Mouse (Mus musculus) layer of hippocampus, adult 9-11 months (tissue): ENCODE measurements at regions not wholly inside any gene's neighbourhood (a gene's known extent, or its start where the extent isn't known, plus 50 kb on each side); places are given as distances from the start of the nearest gene placed in this dataset.
"Not testable (repeated sequence)": the region's sequence is repeated elsewhere in the genome, so short reads cannot be mapped to it uniquely, and the experiment has no call there.

Experiments
- DNase-seq: peaks from one replicate; pipeline ENCODE4 v3.0.0; 2022

DNA sequence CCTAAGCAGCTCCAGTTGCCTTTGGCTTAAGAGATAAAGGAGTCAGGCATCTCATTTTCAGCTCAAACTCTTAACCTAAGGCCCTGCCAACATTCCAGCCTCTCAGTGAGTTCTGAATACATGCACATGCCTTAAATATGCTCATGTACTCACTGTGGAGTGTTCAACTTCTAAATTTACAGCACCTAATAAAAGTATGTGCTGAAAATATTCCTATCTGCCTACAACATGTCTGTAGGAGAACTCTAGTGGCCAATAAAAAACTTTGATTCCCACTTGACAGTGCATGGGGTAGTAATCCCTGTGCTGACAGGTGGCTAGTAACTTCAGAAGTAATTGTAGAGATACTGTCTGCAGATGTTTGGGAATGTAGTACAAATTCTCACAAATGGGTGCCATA is 319.3 kb upstream of the Intu start:
- DNase-seq: no peak

GRCm38 (mm10) chr3:40226772-40227171 is 304.3 kb upstream of the Intu start:
- DNase-seq: no peak

DNA sequence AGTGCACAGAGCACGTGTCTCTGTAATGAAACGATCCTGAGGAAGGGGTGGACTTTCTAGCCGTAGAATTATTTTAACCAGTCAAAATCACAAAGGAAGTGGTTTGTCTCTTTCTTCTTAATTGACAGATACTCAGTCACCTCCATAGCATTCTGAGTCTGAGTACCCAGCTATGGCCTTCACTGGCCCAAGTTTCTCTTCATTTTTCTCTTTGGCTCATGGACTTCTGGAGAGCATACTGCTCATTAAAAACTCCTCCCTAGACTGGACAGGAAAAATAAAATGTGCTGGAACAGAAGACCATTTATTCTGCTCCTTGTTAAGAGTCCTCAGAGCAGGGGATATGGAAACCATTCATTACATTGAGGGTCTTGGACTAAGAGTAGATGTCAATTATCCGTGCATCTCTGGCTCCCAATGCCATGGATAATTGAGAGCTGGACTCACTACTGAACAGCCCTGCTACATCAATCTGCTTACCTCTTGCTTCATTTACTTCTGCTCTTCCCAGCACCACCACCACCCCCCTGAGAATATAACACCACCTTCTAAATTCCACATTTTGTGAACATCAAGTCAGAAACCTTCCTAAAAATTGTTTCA is 287.5 kb upstream of the Intu start:
- no peak for DNase-seq

DNA sequence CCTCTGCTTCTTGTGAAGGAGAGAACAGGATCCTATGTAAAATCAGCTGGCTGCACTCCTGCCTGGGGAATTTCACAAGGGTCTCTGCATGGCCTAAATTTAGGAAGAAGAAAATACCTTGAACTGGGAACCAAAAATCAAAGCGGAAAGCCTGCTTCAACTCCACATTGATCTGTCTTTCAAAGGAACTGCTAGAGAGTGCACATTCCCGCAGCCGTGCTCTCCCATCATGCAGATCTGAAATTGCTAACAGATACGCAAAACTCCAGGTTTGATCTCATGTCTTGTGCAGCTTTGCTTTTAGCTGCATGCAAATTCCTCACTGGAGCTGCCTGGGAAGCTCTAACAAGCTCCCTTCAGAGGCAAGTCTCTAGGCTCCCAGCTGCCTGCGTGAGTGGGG is 276.7 kb upstream of the Intu start:
- DNase-seq: no peak

DNA sequence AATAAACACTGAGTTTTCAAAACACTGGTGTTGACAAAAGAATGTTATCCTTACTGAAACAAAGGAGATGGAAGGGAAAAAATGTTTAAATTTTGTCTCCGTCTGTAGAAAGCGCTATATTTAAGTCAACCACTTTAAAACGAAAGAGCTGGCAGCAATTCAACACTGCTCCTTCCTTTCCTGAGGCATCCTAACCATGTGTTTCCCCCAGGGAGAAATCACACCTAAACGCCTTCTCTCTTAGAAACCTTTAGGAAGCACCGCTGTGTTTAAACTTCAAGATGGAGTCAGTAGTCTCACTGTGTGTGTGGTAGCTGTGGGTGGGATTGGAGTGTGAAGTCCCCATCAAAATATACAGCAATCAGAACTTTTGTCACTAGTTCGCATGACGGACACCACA is 268.6 kb upstream of the Intu start:
- peak; percentile 6 for DNase-seq

GRCm38 (mm10) chr3:40267514-40267913 is 263.6 kb upstream of the Intu start:
- no peak for DNase-seq

DNA sequence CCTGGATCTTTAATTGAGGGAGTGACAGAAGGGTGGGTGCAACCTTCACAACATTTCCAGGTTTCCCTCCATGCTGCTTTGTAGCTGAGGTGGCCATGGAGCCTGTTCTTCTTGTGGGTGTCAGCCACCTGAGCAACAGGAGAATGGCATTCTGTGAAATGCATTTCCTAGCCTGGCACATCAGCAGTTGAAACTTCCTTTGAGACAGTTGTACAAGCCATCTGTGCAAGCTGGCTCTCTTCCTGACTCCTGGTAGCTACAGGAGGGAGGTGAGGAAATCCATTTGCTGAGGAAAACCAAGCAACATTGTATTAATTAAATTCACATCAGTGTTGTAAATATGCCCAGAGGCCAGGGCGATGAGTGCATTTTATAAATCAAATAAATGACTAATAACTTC is 248.2 kb upstream of the Intu start:
- peak; percentile 88 for DNase-seq

DNA sequence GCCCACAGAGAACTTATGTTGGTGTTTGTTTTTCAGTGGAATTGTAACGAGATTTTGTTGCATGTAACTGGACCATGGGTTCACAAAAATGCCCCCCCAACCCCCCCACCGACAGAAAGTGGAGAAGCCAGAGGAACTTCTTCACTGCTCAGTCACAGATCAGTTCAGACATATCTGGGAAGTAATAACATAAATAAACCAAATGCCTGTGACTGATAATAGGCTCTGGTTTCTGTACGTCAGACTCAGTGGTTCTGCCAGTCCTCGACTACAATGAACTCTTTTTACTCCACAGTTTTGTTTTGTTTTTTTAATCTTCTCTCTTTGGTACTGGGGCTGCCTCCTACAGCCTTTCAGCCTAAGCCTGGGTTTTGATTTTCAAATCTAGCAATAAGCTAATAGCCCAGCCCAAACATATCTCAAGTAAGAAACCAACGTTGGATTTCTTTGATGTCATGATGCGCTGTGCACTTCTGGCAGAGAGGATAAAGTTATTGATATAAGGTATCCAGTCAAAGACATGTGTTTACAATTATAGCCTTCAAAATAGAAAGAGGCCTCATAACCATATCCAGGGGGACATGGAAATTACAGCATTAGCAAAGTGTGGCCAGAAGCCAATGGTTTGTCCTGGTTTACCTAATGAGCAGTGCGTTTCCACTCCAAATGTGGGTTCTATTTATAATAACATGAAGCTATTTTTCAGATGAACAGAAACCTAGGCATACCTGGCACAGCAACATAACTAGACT is 244.0 kb upstream of the Intu start:
- no peak for DNase-seq

GRCm38 (mm10) chr3:40297120-40297519 is 234.0 kb upstream of the Intu start:
- DNase-seq: no peak

DNA sequence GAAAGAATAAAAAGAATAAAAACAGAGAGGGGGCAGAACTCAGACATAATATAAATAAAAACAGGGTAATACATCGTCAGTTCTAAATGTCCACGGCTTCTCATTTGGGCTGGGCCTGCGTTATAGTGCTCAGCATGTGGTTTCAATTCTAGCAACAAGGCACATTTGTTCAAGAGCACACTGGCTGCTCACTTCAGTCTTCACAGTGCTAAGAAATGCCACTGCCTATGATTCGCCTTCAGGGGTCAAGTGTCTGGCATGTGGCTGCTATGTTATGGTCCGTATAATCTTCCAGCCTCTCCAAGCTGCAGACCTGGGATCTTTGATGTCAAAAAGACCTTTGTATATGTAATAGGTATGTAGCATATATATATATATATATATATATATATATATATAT is 210.8 kb upstream of the Intu start:
- DNase-seq: no peak

DNA sequence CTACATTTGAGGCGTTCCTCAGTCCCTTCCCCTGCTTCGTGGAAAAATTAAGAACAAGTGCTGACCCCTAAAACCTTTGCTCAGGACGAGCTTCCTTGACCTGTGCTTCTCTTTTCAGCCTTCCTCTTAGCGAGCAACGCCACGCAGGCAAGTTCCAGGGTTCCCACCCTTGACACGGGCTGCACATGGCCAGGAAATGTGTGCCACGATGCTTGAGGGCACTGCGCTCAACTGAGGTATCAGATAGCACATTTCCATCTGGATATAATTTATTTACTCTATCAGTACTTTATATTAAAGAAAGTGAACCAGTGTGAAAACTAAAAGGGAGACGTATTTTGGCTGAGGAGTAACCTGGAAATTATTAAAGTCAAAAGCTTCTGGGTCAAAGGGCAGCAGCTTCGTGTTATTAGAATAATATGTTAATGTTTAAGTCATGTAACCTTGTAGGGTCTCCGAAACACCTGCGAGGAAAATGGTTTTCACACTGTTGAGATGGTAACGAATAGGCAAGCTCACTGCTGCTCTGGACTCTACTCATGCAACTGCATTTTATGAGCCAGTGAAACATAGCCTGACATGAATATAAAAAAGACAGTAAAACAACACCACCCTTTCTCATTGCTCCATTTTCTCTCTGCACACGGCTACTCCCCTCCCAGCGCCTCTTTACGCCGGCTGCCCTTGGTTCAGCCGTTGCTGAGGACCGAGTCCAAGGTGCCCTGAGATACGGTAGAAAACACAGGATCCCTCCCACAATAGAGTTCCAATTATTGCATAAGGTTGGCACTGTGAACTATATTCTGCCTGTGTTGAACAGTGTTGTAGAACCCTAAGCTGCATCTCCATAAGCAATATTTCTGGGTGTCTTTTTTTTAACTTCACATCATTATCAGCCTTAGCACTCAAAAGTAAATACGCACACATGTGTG is 204.9 kb upstream of the Intu start:
- DNase-seq: no peak

GRCm38 (mm10) chr3:40339492-40340030 is 191.5 kb upstream of the Intu start:
- no peak for DNase-seq

DNA sequence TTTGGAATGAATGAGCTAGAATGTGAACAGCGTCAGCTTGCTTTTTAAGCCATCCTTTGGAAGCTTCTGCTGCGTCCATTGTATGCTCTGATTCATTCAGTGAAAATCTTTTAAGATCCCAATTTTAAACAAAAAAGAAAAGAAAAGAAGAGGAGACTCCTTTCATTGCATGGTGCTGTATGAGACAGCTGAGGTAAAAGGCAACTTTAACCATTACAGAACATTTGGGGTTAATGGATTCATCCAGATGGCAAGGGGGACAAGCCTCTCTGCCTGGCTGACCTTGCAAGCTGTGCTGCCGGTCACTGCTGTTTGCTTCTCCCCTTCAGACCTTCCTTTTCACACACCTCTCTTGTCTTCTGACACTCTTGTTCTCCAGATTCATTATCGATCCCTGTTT is 176.0 kb upstream of the Intu start:
- no peak for DNase-seq

DNA sequence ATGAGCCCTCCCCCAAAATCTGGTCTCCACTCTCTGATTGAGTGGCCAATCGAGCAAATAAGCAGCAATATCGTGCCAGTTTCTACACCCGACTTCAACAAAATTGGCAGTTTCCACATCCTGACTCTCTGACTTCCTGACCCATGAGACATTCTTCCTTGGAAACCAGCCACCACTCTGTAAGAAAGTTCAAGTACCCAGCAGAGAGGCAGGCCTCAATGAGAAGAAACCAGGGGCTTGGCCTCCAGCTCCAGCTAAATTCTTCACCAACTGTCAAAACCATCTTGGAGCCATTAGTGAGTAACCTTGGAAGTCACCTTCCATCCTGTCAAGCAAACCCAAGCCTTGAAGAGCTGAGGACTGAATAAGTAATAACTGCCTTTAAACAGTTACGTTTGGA is 162.7 kb upstream of the Intu start:
- DNase-seq: no peak

- no peak for DNase-seq
These were observed 159.7 kb upstream of the Intu start for GRCm38 (mm10) chr3:40371411-40371810.

DNA sequence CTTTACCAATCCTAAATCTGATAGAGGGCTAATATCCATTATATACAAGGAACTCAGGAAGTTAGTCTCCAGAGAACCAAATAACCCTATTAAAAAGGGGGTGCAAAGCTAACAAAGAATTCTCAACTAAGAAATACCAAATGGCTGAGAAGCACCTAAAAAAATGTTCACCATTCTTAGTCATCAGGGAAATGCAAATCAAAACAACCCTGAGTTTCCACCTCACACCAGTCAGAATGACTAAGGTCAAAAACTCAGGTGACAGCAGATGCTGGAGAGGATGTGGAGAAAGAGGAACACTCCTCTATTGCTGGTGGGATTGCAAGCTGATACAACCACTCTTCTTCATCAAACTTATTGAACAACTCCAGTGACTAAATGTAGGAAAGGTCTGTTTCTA is 154.9 kb upstream of the Intu start:
- not testable (repeated sequence) for DNase-seq

DNA sequence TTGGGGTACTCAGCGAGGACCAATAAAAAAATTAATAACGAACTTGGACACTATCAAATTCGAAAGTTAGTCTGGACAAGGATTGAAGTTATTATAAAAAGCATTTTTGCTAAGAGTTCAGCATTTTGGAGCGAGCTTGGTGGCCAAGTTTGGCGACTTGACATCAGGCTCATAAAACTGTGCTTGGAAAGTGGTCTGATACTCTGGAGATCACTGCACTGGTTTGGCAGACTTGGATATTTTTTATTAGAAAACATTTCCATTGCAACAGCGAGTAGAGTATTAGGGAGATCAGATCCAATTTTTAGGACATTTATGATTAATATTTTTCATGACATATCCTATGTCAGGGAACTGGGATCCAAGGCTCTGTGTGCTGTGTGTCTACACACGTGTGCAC is 153.7 kb upstream of the Intu start:
- DNase-seq: no peak

DNA sequence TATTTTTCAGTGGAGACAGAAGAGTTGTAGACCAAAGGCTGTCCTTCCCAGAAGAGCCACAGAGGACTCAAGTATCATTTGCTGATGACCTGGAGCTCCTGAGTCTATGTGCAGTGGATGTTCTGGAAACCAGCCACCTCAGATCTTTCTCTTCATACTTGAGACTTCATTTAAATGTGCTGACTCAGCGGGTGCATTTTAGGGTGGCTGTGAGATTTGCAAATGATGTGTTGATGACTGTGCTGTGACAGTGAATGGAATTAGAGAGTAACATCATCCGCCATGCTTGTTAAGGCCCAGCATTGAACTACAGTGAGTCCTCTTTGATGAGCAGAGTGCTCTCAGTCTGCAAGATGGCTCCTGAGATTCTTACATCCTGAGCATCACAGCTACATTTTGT is 152.0 kb upstream of the Intu start:
- no peak for DNase-seq

DNA sequence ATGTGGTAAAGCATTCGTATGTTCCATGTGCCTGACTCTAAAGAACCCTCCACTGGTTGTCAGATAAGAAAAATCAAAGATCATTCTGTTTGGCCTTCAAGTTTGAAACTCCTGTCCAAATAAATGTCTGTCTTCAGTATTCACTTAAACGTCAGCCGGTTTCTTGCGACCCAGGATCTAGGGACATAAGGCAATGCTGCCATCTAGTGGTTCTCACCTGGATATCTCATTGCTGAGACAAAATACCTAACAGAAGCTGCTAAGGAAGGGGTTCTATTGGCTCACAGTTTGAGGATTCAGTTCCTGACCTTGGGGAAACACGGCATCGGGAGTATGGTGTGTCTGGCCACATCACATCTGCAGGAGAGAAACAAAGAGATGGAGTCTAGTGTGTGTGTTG is 139.5 kb upstream of the Intu start:
- peak; percentile 13 for DNase-seq

GRCm38 (mm10) chr3:40398184-40398583 is 132.9 kb upstream of the Intu start:
- DNase-seq: no peak

DNA sequence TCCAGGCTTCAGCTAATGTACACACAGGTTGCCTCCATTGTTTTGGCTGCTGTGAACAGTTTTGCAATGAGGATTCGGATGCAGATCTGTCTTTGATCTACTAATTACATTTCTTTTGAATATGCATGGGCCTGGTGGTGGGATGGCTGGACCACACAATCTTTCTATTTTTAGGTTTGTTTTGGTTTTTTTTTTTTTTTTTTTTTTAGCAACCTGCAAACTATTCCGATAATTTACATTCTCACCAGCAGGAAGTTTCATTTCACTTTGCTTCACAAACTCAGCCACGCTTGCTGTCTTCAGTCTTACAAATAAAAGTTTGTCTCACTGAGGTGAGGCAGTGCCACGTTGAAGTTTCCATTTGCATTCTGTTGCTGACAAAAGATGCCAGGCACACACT is 127.7 kb upstream of the Intu start:
- no peak for DNase-seq

DNA sequence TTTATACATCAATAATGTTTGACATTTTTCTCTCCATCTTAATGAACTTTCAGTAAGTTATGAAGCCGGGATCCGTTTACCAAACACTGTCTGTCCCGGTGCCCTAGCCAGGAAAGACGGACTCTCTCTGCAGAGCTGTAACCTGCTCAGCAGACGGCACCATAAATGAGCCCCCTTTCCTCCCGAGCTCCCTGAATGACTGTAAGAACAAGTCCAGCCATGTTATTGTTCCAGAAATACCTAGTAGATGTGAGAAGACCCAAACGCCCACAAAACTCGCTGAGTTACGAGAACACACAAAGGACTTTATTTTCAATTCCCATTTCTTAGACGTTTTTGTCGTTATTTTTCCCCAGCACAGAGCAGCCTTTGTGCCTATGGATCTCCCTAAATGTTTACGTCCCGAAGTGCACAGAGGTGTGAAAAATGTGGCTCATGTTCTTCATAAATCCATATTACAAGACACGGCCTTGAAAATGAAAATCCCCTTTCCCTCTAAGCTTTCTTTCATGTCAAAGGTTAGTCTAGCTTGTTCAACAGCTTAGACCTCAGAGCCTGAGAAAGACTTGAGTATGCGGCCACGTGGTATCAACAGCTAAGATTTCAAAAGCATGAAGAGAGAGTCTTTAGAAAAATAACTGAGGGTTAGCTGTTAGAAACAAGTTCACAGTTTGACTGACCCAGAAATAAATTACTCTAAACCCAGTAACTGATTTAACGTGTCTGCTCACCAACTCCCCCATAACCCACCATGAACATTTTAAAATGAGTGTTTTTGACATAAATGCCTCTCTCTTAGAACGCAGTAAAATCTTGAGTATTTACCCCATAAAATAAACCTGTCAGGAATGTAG is 125.8 kb upstream of the Intu start:
- no peak for DNase-seq

GRCm38 (mm10) chr3:40405949-40406236 is 125.2 kb upstream of the Intu start:
- DNase-seq: no peak
